Mouse (Mus musculus) midbrain, embryonic 15.5 days (tissue): ENCODE results near the gene Sco2. TPM values are rescaled to one million over a fixed set of nuclear protein-coding genes. Genes with fewer than 3 reads are reported as not detected.

Source experiments
- ATAC-seq: fragments of 200-750 bp; cut with Nextera tagmentation; replicated peaks from 2 replicates; pipeline ENCODE4 v1.8.0; 2017; ENCODE audit warnings: moderate TSS enrichment
- H3K27ac ChIP-seq: fragments of 300-500 bp; sonication (generic); 2 replicates; pipeline ENCODE4 v1.5.1; 2015; ENCODE audit warnings: mild to moderate bottlenecking, inconsistent platforms
- H3K27me3 ChIP-seq: fragments of 300-500 bp; sonication (generic); replicated peaks from 2 replicates; pipeline ENCODE4 v1.6.1; 2015; ENCODE audit warnings: inconsistent platforms
- H3K36me3 ChIP-seq: fragments of 300-500 bp; sonication (generic); replicated peaks from 2 replicates; pipeline ENCODE4 v1.6.1; 2015; ENCODE audit warnings: inconsistent platforms
- H3K4me1 ChIP-seq: fragments of 300-500 bp; sonication (generic); 2 replicates; pipeline ENCODE4 v1.6.1; 2015; ENCODE audit warnings: inconsistent platforms
- H3K4me2 ChIP-seq: fragments of 300-500 bp; sonication (generic); 2 replicates; pipeline ENCODE4 v1.6.1; 2015; ENCODE audit warnings: inconsistent platforms, mild to moderate bottlenecking, moderate library complexity
- H3K4me3 ChIP-seq: fragments of 300-500 bp; sonication (generic); 2 replicates; pipeline ENCODE4 v1.5.1; 2015; ENCODE audit warnings: mild to moderate bottlenecking, inconsistent platforms
- H3K9ac ChIP-seq: fragments of 300-500 bp; sonication (generic); 2 replicates; pipeline ENCODE4 v1.6.1; 2015; ENCODE audit warnings: mild to moderate bottlenecking, inconsistent platforms
- H3K9me3 ChIP-seq: fragments of 300-500 bp; sonication (generic); 2 replicates; pipeline ENCODE4 v1.6.1; 2016; ENCODE audit warnings: inconsistent platforms
- WGBS: fragments of 180-500 bp; shearing (Covaris S2); methylation state at CpG from one replicate; pipeline ENCODE4 v1.1.7; 2015; ENCODE audit warnings: mixed read lengths; 5-methylcytosine and 5-hydroxymethylcytosine counted together
- polyA plus RNA-seq: library from polyadenylated mRNA; unstranded; fragments of >200 nt; fragmentation: Nextera tagmentation; extraction: Ambion mirVana; gene quantifications from 2 replicates; pipeline ENCODE4 v1.2.1, GENCODE M21; 2015

The Sco2 gene
- polyA plus RNA-seq, 1 experiment from 2014 or later = 15.8 TPM

- H3K27ac ChIP-seq = no peak overlapping the region
- H3K9me3 ChIP-seq = no peaks in the 10 kb centered on the region
- H3K4me3 ChIP-seq = no peak overlapping the region
- ATAC-seq = no peak
- no peak overlapping the region for H3K4me2 ChIP-seq
- H3K36me3 ChIP-seq = no peaks in the 10 kb centered on the region
- no peaks in the 10 kb centered on the region for H3K4me1 ChIP-seq
- H3K9ac ChIP-seq = no peak overlapping the region
- H3K27me3 ChIP-seq = no peaks in the 10 kb centered on the region
- 33% methylated on average over 1 of the region's 1 CpGs for WGBS
Observed at GRCm38 (mm10) chr15:89341678-89342077, 32.0 kb downstream of the Sco2 start.

GRCm38 (mm10) chr15:89340136-89340535 is 33.5 kb downstream of the Sco2 start:
- no peaks in the 10 kb centered on the region for H3K27me3 ChIP-seq
- no peak overlapping the region for H3K4me3 ChIP-seq
- 85% methylated on average over 3 of the region's 3 CpGs for WGBS
- no peak overlapping the region for H3K27ac ChIP-seq
- H3K4me1 ChIP-seq = no peaks in the 10 kb centered on the region
- no peak overlapping the region for H3K4me2 ChIP-seq
- no peak overlapping the region for H3K9ac ChIP-seq
- H3K9me3 ChIP-seq = no peaks in the 10 kb centered on the region
- no peaks in the 10 kb centered on the region for H3K36me3 ChIP-seq
- no peak for ATAC-seq

DNA sequence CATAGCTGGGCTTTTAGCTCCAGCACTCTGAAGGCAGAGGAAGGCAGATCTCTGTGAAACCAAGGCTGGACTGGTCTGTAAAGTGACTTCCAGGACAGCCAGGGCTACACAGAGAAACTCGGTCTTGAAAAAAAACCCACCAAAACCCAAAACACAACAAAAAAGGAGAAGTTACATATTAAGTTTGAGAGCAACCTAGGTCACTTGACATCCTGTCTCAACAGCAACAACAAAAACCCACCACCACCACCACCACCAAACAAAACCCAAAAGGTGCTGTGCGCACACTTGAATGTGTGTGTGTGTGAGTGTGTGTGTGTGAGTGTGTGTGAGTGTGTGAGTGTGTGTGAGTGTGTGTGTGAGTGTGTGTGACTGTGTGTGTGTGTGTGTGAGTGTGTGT is 34.0 kb downstream of the Sco2 start:
- no peak for ATAC-seq
- whole genome bisulfite sequencing = 90% methylated on average over 2 of the region's 2 CpGs
- no peak overlapping the region for H3K27ac ChIP-seq

GRCm38 (mm10) chr15:89336422-89336821 is 37.2 kb downstream of the Sco2 start:
- Histone ChIP-seq H3K9me3 (no peaks in the 10 kb centered on the region), H3K4me3 (no peak overlapping the region), H3K27me3 (no peaks in the 10 kb centered on the region), H3K9ac (no peak overlapping the region), H3K36me3 (no peaks in the 10 kb centered on the region), H3K4me2 (no peak overlapping the region), H3K4me1 (no peaks in the 10 kb centered on the region), H3K27ac (no peak overlapping the region)
- WGBS = 85% methylated on average over 14 of the region's 14 CpGs
- ATAC-seq = no peak

More for the DNA sequence above, 34.0 kb downstream of the Sco2 start:
- Histone ChIP-seq H3K9ac (no peak overlapping the region), H3K36me3 (no peaks in the 10 kb centered on the region), H3K4me3 (no peak overlapping the region), H3K4me2 (no peak overlapping the region), H3K4me1 (no peaks in the 10 kb centered on the region), H3K27me3 (no peaks in the 10 kb centered on the region), H3K9me3 (no peaks in the 10 kb centered on the region)

GRCm38 (mm10) chr15:89334774-89335537 is 38.7 kb downstream of the Sco2 start:
- no peak overlapping the region for H3K27ac ChIP-seq
- no peak for ATAC-seq
- H3K4me2 ChIP-seq = no peak overlapping the region
- H3K27me3 ChIP-seq = no peaks in the 10 kb centered on the region
- WGBS = 87% methylated on average over 17 of the region's 17 CpGs
- no peaks in the 10 kb centered on the region for H3K4me1 ChIP-seq
- no peak overlapping the region for H3K4me3 ChIP-seq
- H3K9me3 ChIP-seq = no peaks in the 10 kb centered on the region
- H3K36me3 ChIP-seq = no peaks in the 10 kb centered on the region
- H3K9ac ChIP-seq = no peak overlapping the region

GRCm38 (mm10) chr15:89334271-89334670 is 39.4 kb downstream of the Sco2 start, which contains the start of gene Miox:
Gene Miox, plus strand, starts transcription at chr15:89334398.
- 91% methylated on average over 7 of the region's 7 CpGs for WGBS
- no peaks in the 10 kb centered on the region for H3K27me3 ChIP-seq
- no peaks in the 10 kb centered on the region for H3K36me3 ChIP-seq
- H3K4me2 ChIP-seq = no peak within 1 kb of the TSS
- no peak within 1 kb of the TSS for H3K9ac ChIP-seq
- H3K4me3 ChIP-seq = no peak within 1 kb of the TSS
- H3K4me1 ChIP-seq = no peaks in the 10 kb centered on the region
- no peak for ATAC-seq
- no peaks in the 10 kb centered on the region for H3K9me3 ChIP-seq
- H3K27ac ChIP-seq = no peak within 1 kb of the TSS

GRCm38 (mm10) chr15:89326441-89326840 is 47.2 kb downstream of the Sco2 start:
- H3K36me3 ChIP-seq = no peaks in the 10 kb centered on the region
- H3K9ac ChIP-seq = no peak overlapping the region
- H3K4me2 ChIP-seq = no peak overlapping the region
- peaks cover 7% of the 10 kb centered on the region; the same call in 1 of the 2 replicates for H3K27me3 ChIP-seq
- no peaks in the 10 kb centered on the region for H3K9me3 ChIP-seq
- H3K4me1 ChIP-seq = no peaks in the 10 kb centered on the region; the same call in 1 of the 2 replicates
- H3K4me3 ChIP-seq = no peak overlapping the region
- no peak for ATAC-seq
- WGBS = 74% methylated on average over 5 of the region's 5 CpGs
- no peak overlapping the region for H3K27ac ChIP-seq

DNA sequence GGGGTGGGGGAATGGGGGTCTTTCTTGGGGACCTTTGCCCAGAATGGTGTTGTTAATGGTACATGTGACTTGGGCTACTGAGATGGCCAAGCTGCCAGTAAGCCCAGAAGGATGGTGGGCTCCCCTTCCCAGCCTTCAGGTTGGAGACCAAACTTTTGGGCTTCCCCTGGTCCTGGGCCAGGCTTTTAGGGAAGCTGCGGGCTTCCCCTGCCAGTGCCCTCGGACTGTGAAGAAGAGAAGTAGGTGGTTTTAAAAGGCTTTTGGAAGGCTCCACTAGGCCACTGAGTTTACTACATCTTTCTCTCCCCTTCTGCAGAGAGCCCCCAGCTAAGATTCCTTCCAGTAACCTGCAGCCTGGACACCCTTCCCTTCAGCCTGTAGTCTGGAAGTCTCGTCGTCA is 50.0 kb downstream of the Sco2 start:
- Histone ChIP-seq H3K9me3 (no peaks in the 10 kb centered on the region), H3K36me3 (no peaks in the 10 kb centered on the region), H3K27ac (no peak overlapping the region), H3K4me1 (no peaks in the 10 kb centered on the region; the same call in 1 of the 2 replicates), H3K4me3 (no peak overlapping the region), H3K4me2 (no peak overlapping the region), H3K27me3 (peaks cover 7% of the 10 kb centered on the region; the same call in 1 of the 2 replicates), H3K9ac (no peak overlapping the region)
- ATAC-seq = no peak
- WGBS = 84% methylated on average over 4 of the region's 4 CpGs

GRCm38 (mm10) chr15:89322670-89323522 is 50.8 kb downstream of the Sco2 start, which contains the start of gene Adm2:
Gene Adm2, plus strand, starts transcription at chr15:89322720.
- Histone ChIP-seq H3K4me2 (peak within 1 kb of the TSS; percentile 19; the same call in 1 of the 2 replicates), H3K27me3 (peaks cover 7% of the 10 kb centered on the region; the same call in 1 of the 2 replicates)
- WGBS = 9% methylated on average over 26 of the region's 26 CpGs

More at GRCm38 (mm10) chr15:89322670-89323522, 50.8 kb downstream of the Sco2 start, which contains the start of gene Adm2:
- Histone ChIP-seq H3K4me3 (no peak within 1 kb of the TSS), H3K4me1 (no peaks in the 10 kb centered on the region; the same call in 1 of the 2 replicates), H3K27ac (no peak within 1 kb of the TSS), H3K36me3 (no peaks in the 10 kb centered on the region), H3K9me3 (no peaks in the 10 kb centered on the region), H3K9ac (no peak within 1 kb of the TSS)
- ATAC-seq = no peak

Other genes with a start within 250 kb of the Sco2 start
- 27.0 and 31.4 TPM in 2 replicates for gene Hdac10, start 245.1 kb downstream of the Sco2 start, polyA plus RNA-seq
- gene Mapk12, start 233.1 kb downstream of the Sco2 start, polyA plus RNA-seq = 4.0 and 5.1 TPM in 2 replicates
- gene Mapk11, start 224.2 kb downstream of the Sco2 start, polyA plus RNA-seq = 30.8 and 32.5 TPM in 2 replicates
- gene Plxnb2, start 193.1 kb downstream of the Sco2 start, polyA plus RNA-seq = 101 and 108 TPM in 2 replicates
- gene Dennd6b, start 177.3 kb downstream of the Sco2 start, polyA plus RNA-seq = 117 and 123 TPM in 2 replicates
- gene Ppp6r2, start 162.3 kb downstream of the Sco2 start, polyA plus RNA-seq = 83.2 and 89.8 TPM in 2 replicates
- gene Sbf1, start 58.5 kb downstream of the Sco2 start, polyA plus RNA-seq = 106 and 112 TPM in 2 replicates
- gene Adm2, start 51.1 kb downstream of the Sco2 start, polyA plus RNA-seq = not detected in 2 replicates
- gene Miox, start 39.4 kb downstream of the Sco2 start, polyA plus RNA-seq = not detected in 2 replicates
- 30.5 and 35.0 TPM in 2 replicates for gene Lmf2, start 18.2 kb downstream of the Sco2 start, polyA plus RNA-seq
- 115 and 121 TPM in 2 replicates for gene Ncaph2, start 18.1 kb downstream of the Sco2 start, polyA plus RNA-seq
- 2.1 and 2.7 TPM in 2 replicates for gene Tymp, start 3.2 kb upstream of the Sco2 start, polyA plus RNA-seq
- gene Odf3b, start 5.4 kb upstream of the Sco2 start, polyA plus RNA-seq = 3.4 and 4.3 TPM in 2 replicates
- 0.05 TPM in 1 of 2 replicates, not detected in the other for gene Klhdc7b, start 11.1 kb upstream of the Sco2 start, polyA plus RNA-seq
- not detected in 2 replicates for gene Syce3, start 36.7 kb upstream of the Sco2 start, polyA plus RNA-seq
- 1.2 and 1.8 TPM in 2 replicates for gene Cpt1b, start 52.0 kb upstream of the Sco2 start, polyA plus RNA-seq
- gene C730034F03Rik, start 55.7 kb upstream of the Sco2 start, polyA plus RNA-seq = 7.3 and 8.2 TPM in 2 replicates
- not detected in 2 replicates for gene Gm44502, start 55.9 kb upstream of the Sco2 start, polyA plus RNA-seq
- 91.8 and 92.3 TPM in 2 replicates for gene Chkb, start 56.1 kb upstream of the Sco2 start, polyA plus RNA-seq
- gene Mapk8ip2, start 80.1 kb upstream of the Sco2 start, polyA plus RNA-seq = 84.8 and 88.5 TPM in 2 replicates
- 31.9 and 32.3 TPM in 2 replicates for gene Arsa, start 103.6 kb upstream of the Sco2 start, polyA plus RNA-seq
- 16.0 and 16.9 TPM in 2 replicates for gene Shank3, start 125.8 kb upstream of the Sco2 start, polyA plus RNA-seq
- gene Acr, start 194.5 kb upstream of the Sco2 start, polyA plus RNA-seq = 2.4 and 3.2 TPM in 2 replicates
- gene Rabl2, start 218.1 kb upstream of the Sco2 start, polyA plus RNA-seq = 81.3 and 92.1 TPM in 2 replicates